Mouse (Mus musculus): ENCODE measurements around the gene Pou2f2.
"Not testable (repeated sequence)": the region's sequence is repeated elsewhere in the genome, so short reads cannot be mapped to it uniquely, and the experiment has no call there.

Pou2f2 gene

GRCm38 (mm10) chr7:25058394-25058793 is 121.1 kb downstream of the Pou2f2 start:
- DNase-seq, result no peak

DNA sequence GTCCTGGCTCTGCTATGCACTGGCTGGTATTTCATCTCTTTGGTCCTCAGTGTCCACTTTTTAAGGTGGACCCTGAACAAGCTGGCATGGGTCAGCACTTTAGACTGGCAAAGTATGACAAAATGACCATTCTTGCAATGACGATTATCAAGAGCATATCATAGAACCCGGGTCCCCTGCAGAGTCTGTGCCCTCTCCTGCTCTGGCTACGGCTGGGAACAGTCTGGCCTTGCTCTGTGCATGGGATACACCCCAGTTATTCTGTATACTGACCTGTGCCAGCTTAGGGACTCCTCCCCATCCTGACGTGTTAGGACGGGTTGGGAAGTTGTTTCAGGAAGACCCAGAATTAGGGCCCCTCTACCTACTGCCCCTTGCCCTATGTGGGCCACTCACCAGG is 121.6 kb downstream of the Pou2f2 start:
- no peak for DNase-seq

DNA sequence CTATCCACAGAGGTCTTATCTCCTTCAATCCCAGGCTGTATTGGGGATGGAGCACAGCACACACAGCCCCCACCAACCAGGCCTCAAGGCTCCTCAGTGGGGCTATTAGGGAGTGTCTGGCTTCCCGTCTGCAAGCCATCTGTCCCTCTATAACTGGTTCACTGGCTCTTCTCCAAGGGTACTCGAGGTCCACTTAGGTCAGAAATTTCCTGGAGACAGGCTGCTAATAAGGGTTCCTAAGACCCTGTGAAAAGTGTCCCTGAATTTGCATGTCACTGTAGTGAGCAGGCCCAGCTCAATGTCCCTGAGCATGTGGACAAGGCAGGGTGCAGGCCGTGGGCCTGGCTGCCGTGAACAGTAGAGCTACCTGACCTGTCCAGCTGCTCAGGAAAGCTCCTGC is 122.6 kb downstream of the Pou2f2 start:
- no peak for DNase-seq

GRCm38 (mm10) chr7:25052587-25052986 is 126.9 kb downstream of the Pou2f2 start:
- DNase-seq, result no peak

DNA sequence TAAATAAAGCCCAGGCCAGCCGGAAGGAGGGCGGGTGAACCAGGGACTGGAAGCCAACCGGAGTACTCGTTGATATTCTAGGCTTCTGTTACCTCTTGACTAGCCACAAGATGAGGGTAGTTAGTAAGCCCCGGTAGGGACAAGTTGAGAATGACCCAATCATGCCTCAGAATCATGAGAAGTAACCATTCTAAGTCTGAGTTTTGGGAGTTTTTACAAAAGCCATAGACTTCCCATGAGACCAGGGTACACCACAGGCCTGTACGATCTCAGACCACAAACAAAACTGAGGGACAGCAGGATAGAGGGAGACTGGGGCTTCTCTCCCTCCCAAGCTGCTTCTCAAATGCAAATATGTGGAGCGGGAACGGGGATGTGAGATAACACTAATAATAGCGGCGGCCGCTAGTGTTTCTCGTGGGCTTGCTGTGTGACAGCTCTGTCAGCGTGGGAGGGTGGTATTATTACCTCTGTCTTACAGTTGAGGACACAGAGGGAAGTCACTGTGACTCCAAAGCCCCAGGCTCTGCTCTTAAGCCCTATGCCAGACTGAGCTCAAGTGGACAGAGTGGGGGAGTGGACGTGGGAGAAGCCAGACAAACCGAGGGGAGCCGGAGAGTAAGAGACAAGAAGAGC is 130.1 kb downstream of the Pou2f2 start:
- no peak for DNase-seq

- no peak for DNase-seq
These were observed 132.2 kb downstream of the Pou2f2 start for GRCm38 (mm10) chr7:25047363-25047762.

GRCm38 (mm10) chr7:25044599-25044998 is 134.9 kb downstream of the Pou2f2 start:
- DNase-seq, result not testable (repeated sequence)

DNA sequence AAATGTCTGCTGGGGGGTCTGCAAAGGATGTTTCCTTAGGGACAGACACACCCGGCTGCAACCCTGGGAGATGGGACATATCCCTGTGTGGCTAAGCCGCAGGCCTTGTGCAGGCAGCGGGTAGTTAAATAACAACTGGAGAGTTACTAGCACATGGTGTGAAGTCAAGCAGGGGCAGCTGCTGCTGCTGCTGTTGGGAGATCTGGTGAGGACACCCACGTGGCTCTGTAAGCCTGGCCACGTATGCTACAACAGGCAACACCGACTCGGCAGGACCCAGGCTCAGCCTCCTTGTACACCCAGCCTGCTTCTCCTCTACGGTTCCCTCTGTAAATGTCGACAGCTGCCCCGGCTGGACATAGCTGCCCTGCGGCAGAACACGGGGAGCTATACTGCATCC is 137.6 kb downstream of the Pou2f2 start:
- DNase-seq, result no peak
